Mouse (Mus musculus): ENCODE results near the gene Plscr2.

Plscr2 gene

GRCm38 (mm10) chr9:92337661-92338060 is 62.3 kb downstream of the Plscr2 start:
- in situ Hi-C loops (cut with MboI, MseI): no loop called here

GRCm38 (mm10) chr9:92338954-92339353 is 63.6 kb downstream of the Plscr2 start:
- in situ Hi-C loops (cut with MboI, MseI): no loop called here
